Mouse (Mus musculus): ENCODE data around the gene Cs. TPM values are rescaled to one million over a fixed set of nuclear protein-coding genes. Genes with fewer than 3 reads are reported as not detected.

Cs gene
- polyA plus RNA-seq, 1 experiment from 2014 or later = 102 TPM

DNA sequence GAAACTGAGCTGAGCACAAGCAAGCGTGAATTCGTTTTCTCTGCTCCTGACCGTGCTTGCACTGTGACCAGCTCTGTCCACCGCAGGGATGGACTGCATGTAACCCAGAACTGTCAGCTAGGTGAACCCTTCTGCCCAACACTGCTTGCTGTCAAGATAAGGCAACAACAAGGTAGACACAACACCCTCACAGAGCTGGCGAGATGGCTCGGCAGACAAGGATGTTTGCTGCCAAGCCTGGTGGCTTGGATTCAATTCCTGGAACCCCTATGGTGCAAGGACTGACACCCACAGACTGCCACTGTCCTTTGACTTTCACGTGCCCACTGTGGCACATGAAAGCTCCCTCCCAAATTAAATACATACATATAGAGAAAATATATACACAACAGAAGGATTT is 66.4 kb downstream of the Cs start:
- WGBS (ENCODE audit: insufficient replicate concordance) = 72% methylated on average over 7 of the region's 7 CpGs
- no peak overlapping the region for H3K4me3 ChIP-seq (ENCODE audit: low read depth, low read length)
- no peak overlapping the region for H3K4me2 ChIP-seq (ENCODE audit: low read depth, low read length)
- no peaks in the 10 kb centered on the region; the same call in 1 of the 2 replicates for H3K36me3 ChIP-seq (ENCODE audit: control insufficient read depth, insufficient read depth)
- H3K9ac ChIP-seq (ENCODE audit: low read depth, low read length) = no peak overlapping the region
- no peak overlapping the region for H3K27ac ChIP-seq (ENCODE audit: low read length)
- no peak for ATAC-seq (ENCODE audit: low read depth)
- H3K27me3 ChIP-seq (ENCODE audit: control insufficient read depth, insufficient read depth, low read depth, low read length) = no peaks in the 10 kb centered on the region
- H3K4me1 ChIP-seq (ENCODE audit: control insufficient read depth, low read depth, low read length) = peaks cover 7% of the 10 kb centered on the region
- no peaks in the 10 kb centered on the region for H3K9me3 ChIP-seq (replicated peaks; ENCODE audit: control insufficient read depth, low read length)

DNA sequence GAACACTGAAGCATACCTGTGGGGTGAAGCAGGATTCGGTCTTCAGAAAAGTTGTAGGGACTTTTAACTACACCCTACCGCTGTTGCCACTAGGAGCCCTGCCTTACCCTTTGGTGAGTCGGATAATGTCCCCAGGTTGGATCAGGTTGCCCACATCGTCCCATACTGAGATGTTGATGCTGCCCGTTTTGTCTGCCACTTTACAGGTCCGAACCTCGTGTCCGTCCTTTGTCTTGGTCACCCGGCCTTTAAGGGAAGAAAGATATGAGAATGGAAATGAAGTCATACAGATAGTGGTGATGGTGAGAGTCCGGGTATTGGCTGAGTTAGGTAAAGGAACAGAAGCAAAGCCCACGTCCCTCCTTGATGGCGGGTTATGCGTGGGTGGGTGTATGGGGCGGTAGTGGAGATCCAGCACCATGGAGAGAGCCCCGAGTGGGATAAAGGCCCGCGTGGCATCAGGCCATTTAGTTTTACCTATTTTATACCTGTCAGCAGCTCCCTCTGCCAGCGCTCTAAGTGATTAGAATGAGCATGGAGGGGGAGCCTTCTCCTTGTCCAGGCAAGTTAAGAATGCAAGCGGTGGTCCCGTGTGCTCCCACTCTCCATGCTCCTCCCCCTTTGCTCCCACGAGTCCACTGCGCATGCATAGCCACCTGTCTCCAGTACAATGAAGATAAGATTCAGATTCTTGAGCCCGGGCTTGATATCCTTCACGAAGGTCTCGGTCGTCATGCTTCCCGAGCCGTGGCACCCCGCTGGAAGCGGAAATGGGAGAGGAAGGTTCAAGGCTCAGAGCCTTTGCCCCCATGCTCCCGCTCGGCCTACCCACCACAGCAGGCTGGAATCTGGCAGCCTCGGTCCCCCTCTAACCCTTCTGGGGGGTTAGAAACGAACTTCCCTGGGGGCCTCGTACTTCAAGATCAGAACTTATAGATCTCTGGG is 71.3 kb downstream of the Cs start:
- H3K9me3 ChIP-seq (replicated peaks; ENCODE audit: control insufficient read depth, low read length) = no peaks in the 10 kb centered on the region
- no peaks in the 10 kb centered on the region for H3K27me3 ChIP-seq (ENCODE audit: control insufficient read depth, insufficient read depth, low read depth, low read length)
- H3K27ac ChIP-seq (ENCODE audit: low read length) = peak overlapping the region; percentile 69
- no peaks in the 10 kb centered on the region; the same call in 1 of the 2 replicates for H3K36me3 ChIP-seq (ENCODE audit: control insufficient read depth, insufficient read depth)
- ATAC-seq (ENCODE audit: low read depth) = no peak
- 14% methylated on average over 35 of the region's 35 CpGs for WGBS (ENCODE audit: insufficient replicate concordance)
- H3K4me3 ChIP-seq (ENCODE audit: low read depth, low read length) = peak overlapping the region; percentile 89
- peak overlapping the region; percentile 82 for H3K9ac ChIP-seq (ENCODE audit: low read depth, low read length)
- H3K4me2 ChIP-seq (ENCODE audit: low read depth, low read length) = peak overlapping the region; percentile 97
- H3K4me1 ChIP-seq (ENCODE audit: control insufficient read depth, low read depth, low read length) = peaks cover 38% of the 10 kb centered on the region

DNA sequence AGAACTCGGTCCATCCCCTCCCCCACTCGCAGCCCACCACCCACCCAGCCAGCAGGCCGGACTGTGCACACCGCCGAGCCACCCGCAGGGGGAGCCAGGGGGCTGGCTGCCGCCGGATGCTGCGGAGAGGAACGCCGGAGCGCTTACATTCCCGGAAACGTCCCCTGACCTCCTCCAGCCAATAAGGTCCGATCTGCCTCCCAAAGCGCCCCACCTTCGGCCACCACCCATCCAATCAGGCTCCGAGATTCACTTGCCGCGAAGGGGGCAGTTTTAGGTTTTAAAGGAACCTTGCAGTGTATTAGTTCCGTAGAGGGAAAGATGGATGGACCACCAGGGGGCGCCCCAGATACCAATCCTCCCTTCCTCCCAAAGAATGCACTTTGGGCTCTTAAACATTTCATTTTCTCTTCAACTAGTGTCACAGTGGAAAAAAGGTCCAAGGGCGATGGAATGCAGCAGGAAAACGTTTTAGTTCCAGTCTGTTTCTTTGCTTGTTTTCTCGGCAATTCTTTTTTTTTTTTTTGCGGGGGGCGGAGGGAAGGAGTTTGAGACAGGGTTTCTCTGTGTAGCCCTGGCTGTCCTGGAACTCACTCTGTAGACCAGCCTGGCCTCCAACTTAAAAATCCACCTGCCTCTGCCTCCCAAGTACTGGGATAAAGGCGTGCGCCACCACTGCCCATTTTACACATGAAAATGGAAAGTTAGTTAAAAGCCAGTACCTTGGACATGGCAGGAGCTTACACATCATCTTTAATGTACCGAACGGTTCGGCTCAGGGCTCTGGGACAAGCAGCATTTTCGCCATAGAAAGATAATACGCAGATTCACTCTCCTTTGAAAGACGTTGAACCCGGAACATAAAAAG is 72.4 kb downstream of the Cs start:
- Histone ChIP-seq H3K4me2 (ENCODE audit: low read depth, low read length) (peak overlapping the region; percentile 97), H3K27me3 (ENCODE audit: control insufficient read depth, insufficient read depth, low read depth, low read length) (no peaks in the 10 kb centered on the region), H3K9me3 (replicated peaks; ENCODE audit: control insufficient read depth, low read length) (no peaks in the 10 kb centered on the region), H3K4me3 (ENCODE audit: low read depth, low read length) (peak overlapping the region; percentile 89), H3K4me1 (ENCODE audit: control insufficient read depth, low read depth, low read length) (peaks cover 47% of the 10 kb centered on the region), H3K27ac (ENCODE audit: low read length) (peak overlapping the region; percentile 78), H3K9ac (ENCODE audit: low read depth, low read length) (peak overlapping the region; percentile 87), H3K36me3 (ENCODE audit: control insufficient read depth, insufficient read depth) (no peaks in the 10 kb centered on the region; the same call in 1 of the 2 replicates)
- peak; percentile 90 for ATAC-seq (ENCODE audit: low read depth)
- WGBS (ENCODE audit: insufficient replicate concordance) = 5% methylated on average over 36 of the region's 36 CpGs

DNA sequence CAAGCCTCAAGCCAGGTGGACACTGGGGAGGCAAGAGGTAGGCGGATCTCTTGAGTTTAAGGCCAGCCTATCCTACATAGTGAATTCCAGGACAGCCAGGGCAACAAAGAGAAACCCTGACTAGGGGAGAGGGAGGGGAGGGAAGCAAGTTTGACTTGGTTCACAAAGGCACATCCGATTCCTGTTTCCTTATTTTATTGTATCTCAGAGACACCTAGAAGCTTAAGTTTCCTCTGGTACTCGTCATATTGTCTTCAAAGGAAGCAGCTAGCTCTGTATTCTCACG is 73.0 kb downstream of the Cs start:
- no peaks in the 10 kb centered on the region for H3K27me3 ChIP-seq (ENCODE audit: control insufficient read depth, insufficient read depth, low read depth, low read length)
- ATAC-seq (ENCODE audit: low read depth) = no peak
- H3K4me3 ChIP-seq (ENCODE audit: low read depth, low read length) = peak overlapping the region; percentile 89
- no peaks in the 10 kb centered on the region; the same call in 1 of the 2 replicates for H3K36me3 ChIP-seq (ENCODE audit: control insufficient read depth, insufficient read depth)
- H3K27ac ChIP-seq (ENCODE audit: low read length) = peak overlapping the region; percentile 78
- H3K4me2 ChIP-seq (ENCODE audit: low read depth, low read length) = peak overlapping the region; percentile 97
- H3K4me1 ChIP-seq (ENCODE audit: control insufficient read depth, low read depth, low read length) = peaks cover 47% of the 10 kb centered on the region
- H3K9ac ChIP-seq (ENCODE audit: low read depth, low read length) = peak overlapping the region; percentile 87
- no peaks in the 10 kb centered on the region for H3K9me3 ChIP-seq (replicated peaks; ENCODE audit: control insufficient read depth, low read length)
- whole genome bisulfite sequencing (ENCODE audit: insufficient replicate concordance) = 24% methylated on average over 4 of the region's 4 CpGs

DNA sequence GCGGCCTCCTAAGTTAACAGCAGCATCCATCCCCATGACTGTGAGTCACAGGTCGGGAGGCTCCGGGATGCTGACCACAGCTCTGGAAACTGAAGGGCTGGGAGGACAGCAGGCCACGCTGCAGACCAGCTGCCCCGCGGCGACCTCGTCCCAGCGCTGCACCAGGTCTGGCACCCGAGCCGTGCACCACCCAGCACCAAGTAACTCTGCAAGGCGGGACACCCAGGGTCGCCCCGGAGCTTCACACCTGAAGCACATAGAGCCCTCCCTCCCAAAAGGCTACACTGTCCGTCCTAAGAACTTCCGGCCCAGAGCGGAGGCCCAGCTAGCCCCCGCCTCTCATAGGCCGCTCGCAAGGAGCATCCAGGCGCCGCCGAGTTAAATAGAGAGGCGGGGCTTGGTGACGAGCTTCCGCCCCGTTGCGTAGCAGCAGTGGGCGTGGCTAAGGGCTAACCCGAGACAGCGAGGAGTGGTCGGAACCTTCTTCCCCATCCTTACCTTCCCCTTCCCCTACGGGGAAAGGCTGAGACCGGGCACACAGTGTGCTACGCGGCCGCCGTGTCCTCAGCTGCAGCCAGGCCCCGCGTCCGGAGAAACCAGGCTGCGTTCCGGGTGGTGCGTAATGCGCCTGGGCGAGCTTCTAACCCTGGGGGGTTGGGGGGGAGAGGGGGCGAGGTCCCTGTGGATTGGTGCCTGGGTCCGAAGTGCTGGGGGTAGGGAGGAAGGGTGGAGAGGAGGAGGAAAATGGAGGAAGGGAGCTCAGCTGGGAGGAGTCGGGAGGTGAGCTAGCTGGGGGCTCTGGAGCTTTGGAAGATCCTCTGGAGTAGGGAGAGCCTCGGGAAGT is 73.9 kb downstream of the Cs start, which contains the start of the genes Nabp2 and Rnf41:
Nabp2 (minus strand) TSS at position 282 of the 844 bp plus-strand sequence.
Rnf41 (plus strand) TSS at position 447 of the 844 bp plus-strand sequence.
- ATAC-seq (ENCODE audit: low read depth) = peak; percentile 74
- peak within 1 kb of the TSS; percentile 87 for H3K9ac ChIP-seq (ENCODE audit: low read depth, low read length)
- peak within 1 kb of the TSS; percentile 97 for H3K4me2 ChIP-seq (ENCODE audit: low read depth, low read length)
- peak within 1 kb of the TSS; percentile 89 for H3K4me3 ChIP-seq (ENCODE audit: low read depth, low read length)
- no peaks in the 10 kb centered on the region for H3K9me3 ChIP-seq (replicated peaks; ENCODE audit: control insufficient read depth, low read length)
- WGBS (ENCODE audit: insufficient replicate concordance) = under 1% methylated on average over 50 of the region's 50 CpGs
- H3K27me3 ChIP-seq (ENCODE audit: control insufficient read depth, insufficient read depth, low read depth, low read length) = no peaks in the 10 kb centered on the region
- H3K27ac ChIP-seq (ENCODE audit: low read length) = peak within 1 kb of the TSS; percentile 82
- no peaks in the 10 kb centered on the region for H3K36me3 ChIP-seq (ENCODE audit: control insufficient read depth, insufficient read depth)
- H3K4me1 ChIP-seq (ENCODE audit: control insufficient read depth, low read depth, low read length) = peaks cover 47% of the 10 kb centered on the region

DNA sequence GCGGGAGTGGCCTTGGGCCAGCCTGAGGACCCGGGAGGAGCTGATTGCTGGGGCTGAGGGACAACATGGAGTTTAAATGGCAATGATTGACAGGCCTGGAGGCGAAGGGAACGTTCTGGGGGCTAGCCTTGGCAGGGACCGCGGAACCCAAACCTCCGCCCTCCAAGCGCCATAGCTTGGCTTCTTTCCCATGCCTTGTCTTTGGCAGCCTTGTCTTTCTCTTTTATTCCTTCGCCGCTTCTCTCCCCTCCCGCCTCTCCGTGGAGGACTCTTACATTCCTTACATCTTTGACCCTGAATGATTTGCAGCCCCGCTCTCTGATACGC is 74.5 kb downstream of the Cs start:
- no peaks in the 10 kb centered on the region for H3K27me3 ChIP-seq (ENCODE audit: control insufficient read depth, insufficient read depth, low read depth, low read length)
- peak overlapping the region; percentile 89 for H3K4me3 ChIP-seq (ENCODE audit: low read depth, low read length)
- H3K9ac ChIP-seq (ENCODE audit: low read depth, low read length) = peak overlapping the region; percentile 87
- no peaks in the 10 kb centered on the region for H3K9me3 ChIP-seq (replicated peaks; ENCODE audit: control insufficient read depth, low read length)
- H3K4me2 ChIP-seq (ENCODE audit: low read depth, low read length) = peak overlapping the region; percentile 86
- H3K4me1 ChIP-seq (ENCODE audit: control insufficient read depth, low read depth, low read length) = peaks cover 47% of the 10 kb centered on the region
- H3K36me3 ChIP-seq (ENCODE audit: control insufficient read depth, insufficient read depth) = peaks cover 4% of the 10 kb centered on the region
- WGBS (ENCODE audit: insufficient replicate concordance) = 2% methylated on average over 14 of the region's 14 CpGs
- no peak for ATAC-seq (ENCODE audit: low read depth)
- peak overlapping the region; percentile 82 for H3K27ac ChIP-seq (ENCODE audit: low read length)

Small RNA genes lying within 50 kb of the gene (microRNA-seq; reads per million reads assigned to microRNA genes)
- gene Gm25361 (not detected), gene Gm26308 (not detected), gene Mir6914 (not detected), gene Mir6915 (not detected)

Other genes with a start within 250 kb of the Cs start
- gene Baz2a, start 246.2 kb upstream of the Cs start, polyA plus RNA-seq (2015; fragmentation: Nextera tagmentation; extraction: Ambion mirVana) = 5.4 and 6.0 TPM in 2 replicates
- gene Rbms2, start 157.4 kb upstream of the Cs start, polyA plus RNA-seq (2015; fragmentation: Nextera tagmentation; extraction: Ambion mirVana) = 5.5 and 7.3 TPM in 2 replicates
- 14.8 and 21.4 TPM in 2 replicates for gene Gls2, start 143.3 kb upstream of the Cs start, polyA plus RNA-seq (2015; fragmentation: Nextera tagmentation; extraction: Ambion mirVana)
- 28.0 and 30.8 TPM in 2 replicates for gene Spryd4, start 125.9 kb upstream of the Cs start, polyA plus RNA-seq (2015; fragmentation: Nextera tagmentation; extraction: Ambion mirVana)
- 0.05 TPM in 1 of 2 replicates, not detected in the other for gene Mip, start 111.9 kb upstream of the Cs start, polyA plus RNA-seq (2015; fragmentation: Nextera tagmentation; extraction: Ambion mirVana)
- gene Timeless, start 105.7 kb upstream of the Cs start, polyA plus RNA-seq (2015; fragmentation: Nextera tagmentation; extraction: Ambion mirVana) = 23.5 and 23.6 TPM in 2 replicates
- gene Apon, start 83.6 kb upstream of the Cs start, polyA plus RNA-seq (2015; fragmentation: Nextera tagmentation; extraction: Ambion mirVana) = 1.4 and 1.9 TPM in 2 replicates
- gene Apof, start 69.1 kb upstream of the Cs start, polyA plus RNA-seq (2015; fragmentation: Nextera tagmentation; extraction: Ambion mirVana) = 212 and 253 TPM in 2 replicates
- 7.8 and 9.5 TPM in 2 replicates for gene Stat2, start 67.2 kb upstream of the Cs start, polyA plus RNA-seq (2015; fragmentation: Nextera tagmentation; extraction: Ambion mirVana)
- 0.06 and 0.12 TPM in 2 replicates for gene Il23a, start 39.0 kb upstream of the Cs start, polyA plus RNA-seq (2015; fragmentation: Nextera tagmentation; extraction: Ambion mirVana)
- gene Pan2, start 34.4 kb upstream of the Cs start, polyA plus RNA-seq (2015; fragmentation: Nextera tagmentation; extraction: Ambion mirVana) = 13.2 and 14.8 TPM in 2 replicates
- gene Cnpy2, start 15.3 kb upstream of the Cs start, polyA plus RNA-seq (2015; fragmentation: Nextera tagmentation; extraction: Ambion mirVana) = 86.6 and 92.8 TPM in 2 replicates
- gene Coq10a, start 31.3 kb downstream of the Cs start, polyA plus RNA-seq (2015; fragmentation: Nextera tagmentation; extraction: Ambion mirVana) = 0.65 and 0.96 TPM in 2 replicates
- 4.0 and 4.3 TPM in 2 replicates for gene Ankrd52, start 39.4 kb downstream of the Cs start, polyA plus RNA-seq (2015; fragmentation: Nextera tagmentation; extraction: Ambion mirVana)
- gene Slc39a5, start 63.5 kb downstream of the Cs start, polyA plus RNA-seq (2015; fragmentation: Nextera tagmentation; extraction: Ambion mirVana) = 76.8 and 88.2 TPM in 2 replicates
- gene Nabp2, start 73.8 kb downstream of the Cs start, polyA plus RNA-seq (2015; fragmentation: Nextera tagmentation; extraction: Ambion mirVana) = 31.6 and 31.7 TPM in 2 replicates
- gene Rnf41, start 73.9 kb downstream of the Cs start, polyA plus RNA-seq (2015; fragmentation: Nextera tagmentation; extraction: Ambion mirVana) = 8.3 and 8.5 TPM in 2 replicates
- gene Smarcc2, start 121.5 kb downstream of the Cs start, polyA plus RNA-seq (2015; fragmentation: Nextera tagmentation; extraction: Ambion mirVana) = 20.3 and 22.6 TPM in 2 replicates
- gene Myl6, start 156.4 kb downstream of the Cs start, polyA plus RNA-seq (2015; fragmentation: Nextera tagmentation; extraction: Ambion mirVana) = 448 and 465 TPM in 2 replicates
- 1.8 and 2.0 TPM in 2 replicates for gene Myl6b, start 161.0 kb downstream of the Cs start, polyA plus RNA-seq (2015; fragmentation: Nextera tagmentation; extraction: Ambion mirVana)
- gene Esyt1, start 188.1 kb downstream of the Cs start, polyA plus RNA-seq (2015; fragmentation: Nextera tagmentation; extraction: Ambion mirVana) = 10.3 and 10.5 TPM in 2 replicates
- gene Zc3h10, start 210.0 kb downstream of the Cs start, polyA plus RNA-seq (2015; fragmentation: Nextera tagmentation; extraction: Ambion mirVana) = 4.9 and 5.7 TPM in 2 replicates
- gene Rpl41, start 211.6 kb downstream of the Cs start, polyA plus RNA-seq (2015; fragmentation: Nextera tagmentation; extraction: Ambion mirVana) = 2,106 and 2,245 TPM in 2 replicates
- 96.2 and 103 TPM in 2 replicates for gene Pa2g4, start 228.3 kb downstream of the Cs start, polyA plus RNA-seq (2015; fragmentation: Nextera tagmentation; extraction: Ambion mirVana)

Measured in liver, embryonic 16.5 days (tissue).